Mouse (Mus musculus) hindbrain, embryonic 11.5 days (tissue): Measurements from ENCODE around the gene Zscan29. TPM values are rescaled to one million over a fixed set of nuclear protein-coding genes. Genes with fewer than 3 reads are reported as not detected.

Source experiments
- ATAC-seq: fragments of 200-750 bp; cut with Nextera tagmentation; 2 replicates; pipeline ENCODE4 v1.8.0; 2017; ENCODE audit warnings: mild to moderate bottlenecking, moderate TSS enrichment, moderate library complexity; ENCODE audit not compliant: low FRiP score
- DNase-seq: peaks from one replicate; pipeline ENCODE4 v3.0.0-alpha.2; 2015; ENCODE audit warnings: low spot score
- H3K27ac ChIP-seq: fragments of 300-500 bp; sonication (generic); 2 replicates; pipeline ENCODE4 v1.5.1; 2014; ENCODE audit warnings: mild to moderate bottlenecking, low read depth, low read length
- H3K27me3 ChIP-seq: fragments of 300-500 bp; sonication (generic); 2 replicates; pipeline ENCODE4 v1.6.1; 2014; ENCODE audit warnings: mild to moderate bottlenecking, low read length, moderate library complexity, mixed read lengths; ENCODE audit not compliant: control insufficient read depth, insufficient read depth
- H3K36me3 ChIP-seq: fragments of 300-500 bp; sonication (generic); 2 replicates; pipeline ENCODE4 v1.6.1; 2014; ENCODE audit warnings: mild to moderate bottlenecking, low read length, moderate library complexity, mixed read lengths; ENCODE audit not compliant: control insufficient read depth, insufficient read depth
- H3K4me1 ChIP-seq: fragments of 300-500 bp; sonication (generic); replicated peaks from 2 replicates; pipeline ENCODE4 v1.6.1; 2014; ENCODE audit warnings: low read length, mixed read lengths; ENCODE audit not compliant: control insufficient read depth, insufficient read depth
- H3K4me2 ChIP-seq: fragments of 300-500 bp; sonication (generic); replicated peaks from 2 replicates; pipeline ENCODE4 v1.6.1; 2014; ENCODE audit warnings: mild to moderate bottlenecking, low read depth, low read length
- H3K4me3 ChIP-seq: fragments of 300-500 bp; sonication (generic); 2 replicates; pipeline ENCODE4 v1.5.1; 2014; ENCODE audit warnings: low read depth, low read length
- H3K9ac ChIP-seq: fragments of 300-500 bp; sonication (generic); 2 replicates; pipeline ENCODE4 v1.6.1; 2014; ENCODE audit warnings: low read depth, low read length
- H3K9me3 ChIP-seq: fragments of 300-500 bp; sonication (generic); 2 replicates; pipeline ENCODE4 v1.6.1; 2016; ENCODE audit warnings: low read length; ENCODE audit not compliant: control insufficient read depth
- WGBS: fragments of 180-500 bp; shearing (Covaris S2); extraction: QIAGEN DNeasy Blood & Tissue Kit; methylation state at CpG from one replicate; pipeline ENCODE4 v1.1.7; 2014; 5-methylcytosine and 5-hydroxymethylcytosine counted together
- polyA plus RNA-seq: library from polyadenylated mRNA; unstranded; fragments of >200 nt; fragmentation: Nextera tagmentation; extraction: Ambion mirVana; gene quantifications from 2 replicates; pipeline ENCODE4 v1.2.1, GENCODE M21; 2014

Gene Zscan29
- polyA plus RNA-seq, 1 experiment from 2014 or later, result 12.3 TPM

DNA sequence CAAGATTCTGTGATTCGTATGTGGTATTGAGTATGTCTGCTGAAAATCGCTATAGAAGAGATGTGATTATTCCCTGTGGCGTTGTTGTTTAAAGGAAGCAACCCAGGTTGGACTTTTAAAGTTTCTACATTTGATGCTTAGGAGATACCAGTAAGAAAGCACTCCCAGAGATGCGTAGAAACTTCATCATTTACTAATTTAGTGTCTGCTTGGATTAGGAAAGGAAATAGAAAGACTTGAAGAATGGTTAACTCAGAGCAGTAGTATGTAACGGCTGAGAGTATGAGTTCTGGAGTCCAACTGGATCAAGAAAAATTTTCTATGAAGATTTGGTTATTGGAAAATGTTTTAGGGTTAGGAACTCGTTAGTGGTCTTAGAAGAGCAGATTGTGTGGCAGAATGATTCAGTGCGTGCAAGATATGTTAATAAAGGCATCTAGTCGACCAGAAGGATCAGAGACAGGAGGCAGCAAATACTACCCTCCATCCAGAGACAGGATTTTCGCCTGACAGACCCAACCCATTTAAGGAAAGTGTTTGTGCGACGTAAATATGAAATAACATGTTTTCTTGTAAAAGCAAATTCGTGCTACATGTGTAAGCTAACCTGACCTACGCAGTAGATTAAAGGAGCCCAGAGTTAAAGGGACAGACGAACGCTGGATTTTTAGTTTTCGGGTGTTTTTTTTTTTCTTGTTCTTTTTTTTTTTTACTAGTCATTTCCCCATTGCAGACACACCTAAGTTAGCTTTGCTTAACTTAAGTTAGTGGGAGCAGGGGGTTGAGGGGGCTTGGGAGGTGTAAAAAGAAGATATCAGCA, 29.5 kb downstream of the Zscan29 start:
- WGBS, result 79% methylated on average over 16 of the region's 16 CpGs
- Histone ChIP-seq H3K4me2 (peak overlapping the region; percentile 62), H3K4me3 (peak overlapping the region; percentile 60), H3K27me3 (no peaks in the 10 kb centered on the region), H3K36me3 (0 out of 2 replicates have a peak, but pooled peaks cover 5% of the 10 kb centered on the region), H3K27ac (no peak overlapping the region), H3K9ac (peak overlapping the region; percentile 83), H3K9me3 (no peaks in the 10 kb centered on the region), H3K4me1 (peaks cover 5% of the 10 kb centered on the region; the same call in 1 of the 2 replicates)
- ATAC-seq (no peak), DNase-seq (no peak)

DNA sequence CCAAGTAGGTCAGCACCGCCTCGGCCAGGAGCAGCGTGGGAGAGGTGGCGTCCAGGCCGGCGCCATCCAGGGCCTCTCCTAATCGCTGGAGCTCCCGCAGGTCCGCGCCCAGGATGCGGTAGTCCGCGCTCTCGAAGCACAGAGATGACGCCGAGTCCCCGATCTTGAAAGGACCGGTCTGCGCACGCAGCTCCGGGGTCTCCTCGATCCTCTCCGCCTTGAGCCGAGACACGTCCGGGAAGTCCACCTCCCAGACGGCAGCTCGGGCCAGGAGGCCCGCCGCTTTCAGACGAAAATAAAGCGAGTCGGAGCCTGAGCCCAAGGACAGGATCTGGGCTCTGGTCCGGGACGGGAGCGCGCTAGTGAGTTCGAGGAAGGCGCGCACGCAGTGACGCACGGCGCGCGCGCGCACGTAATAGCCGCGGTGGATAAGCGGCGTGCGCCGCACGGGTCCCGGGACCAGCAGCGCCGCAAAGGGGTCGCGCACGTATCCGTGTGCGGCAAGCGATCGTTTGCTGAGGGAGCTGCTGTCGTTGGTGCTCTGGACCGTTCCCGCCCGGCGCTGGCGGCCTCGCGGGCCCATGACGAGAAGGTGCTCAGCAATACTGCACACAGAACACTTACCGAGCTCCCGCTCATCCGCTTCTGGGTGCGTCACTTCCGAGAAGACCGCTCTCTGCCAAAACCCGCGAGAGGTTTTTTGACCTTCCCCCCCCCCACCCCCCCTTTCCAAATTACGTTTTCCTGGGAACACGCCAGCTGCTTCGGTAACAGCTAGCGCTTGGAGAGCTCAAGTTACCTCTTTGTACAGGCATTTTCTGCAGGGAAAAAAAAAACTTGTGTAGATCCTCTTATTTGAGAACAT, 30.7 kb downstream of the Zscan29 start, which contains the start of the genes Adal and Lcmt2:
Gene Adal, plus strand, starts transcription at position 411 of the 865 bp plus-strand sequence.
Gene Lcmt2, minus strand, starts transcription at position 636 of the 865 bp plus-strand sequence.
- WGBS, result under 1% methylated on average over 70 of the region's 87 CpGs
- Histone ChIP-seq H3K4me2 (peak within 1 kb of the TSS; percentile 62), H3K27ac (peak within 1 kb of the TSS; percentile 95), H3K4me3 (peak within 1 kb of the TSS; percentile 60), H3K4me1 (peaks cover 5% of the 10 kb centered on the region; the same call in 1 of the 2 replicates), H3K9me3 (no peaks in the 10 kb centered on the region), H3K9ac (peak within 1 kb of the TSS; percentile 83), H3K36me3 (0 out of 2 replicates have a peak, but pooled peaks cover 5% of the 10 kb centered on the region), H3K27me3 (no peaks in the 10 kb centered on the region)
- DNase-seq (peak; percentile 95), ATAC-seq (peak; percentile 96)

DNA sequence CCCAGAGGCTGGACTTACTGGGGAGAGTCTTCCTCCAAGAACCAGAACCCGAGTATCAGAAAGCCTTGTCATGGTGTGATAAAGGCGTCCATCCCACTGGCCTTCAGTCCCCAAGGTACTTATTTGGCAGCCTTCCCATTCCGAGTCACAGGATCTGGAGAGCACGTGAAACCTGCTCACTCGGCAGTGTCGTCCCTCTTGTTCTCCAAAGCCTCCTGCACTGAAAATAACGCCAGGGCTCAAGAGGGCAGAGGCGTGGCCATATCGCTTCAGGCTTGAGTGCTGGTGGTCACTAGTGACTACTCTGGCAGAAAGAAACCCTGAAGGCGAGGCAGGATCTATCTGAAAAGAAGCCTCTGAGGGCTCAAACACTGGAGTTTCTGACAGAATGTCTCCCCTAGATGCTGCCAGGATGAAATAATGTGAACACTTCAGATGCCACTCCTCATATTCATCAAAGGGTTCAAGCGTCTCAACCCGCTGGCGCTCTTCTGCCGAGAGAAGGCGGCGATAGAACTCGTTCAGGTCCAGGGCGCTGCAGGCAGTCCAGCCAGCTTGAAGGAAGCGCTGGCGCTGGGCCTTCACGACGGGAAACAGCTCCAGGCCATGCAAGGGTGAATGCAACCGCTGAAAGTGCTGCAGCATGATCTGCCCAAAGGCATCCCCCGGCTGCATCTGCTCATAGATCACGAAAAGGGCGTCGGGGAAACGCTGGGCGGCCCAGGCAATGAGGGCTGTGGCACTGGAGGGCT, 31.5 kb downstream of the Zscan29 start:
- Histone ChIP-seq H3K9ac (peak overlapping the region; percentile 83), H3K4me1 (peaks cover 5% of the 10 kb centered on the region; the same call in 1 of the 2 replicates), H3K9me3 (no peaks in the 10 kb centered on the region), H3K27me3 (no peaks in the 10 kb centered on the region), H3K4me3 (peak overlapping the region; percentile 60), H3K4me2 (peak overlapping the region; percentile 62), H3K36me3 (0 out of 2 replicates have a peak, but pooled peaks cover 5% of the 10 kb centered on the region), H3K27ac (peak overlapping the region; percentile 95)
- ATAC-seq (peak; percentile 17), DNase-seq (no peak)
- 58% methylated on average over 29 of the region's 29 CpGs for WGBS

DNA sequence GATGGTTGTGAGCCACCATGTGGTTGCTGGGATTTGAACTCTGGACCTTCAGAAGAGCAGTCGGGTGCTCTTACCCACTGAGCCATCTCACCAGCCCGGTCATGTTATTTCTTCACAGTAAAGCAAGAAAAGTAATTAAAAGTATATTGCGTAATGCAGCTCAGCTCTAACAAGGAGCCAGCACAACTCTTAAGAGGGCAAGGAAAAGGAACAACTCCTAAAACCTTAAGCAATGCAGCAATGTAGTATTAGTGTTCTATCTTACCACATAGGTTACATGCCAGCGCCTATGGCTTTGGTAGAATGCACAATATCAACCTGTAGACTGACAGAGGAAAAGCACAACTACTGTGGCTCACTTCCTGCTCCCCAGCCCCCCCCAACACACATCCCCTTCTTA, 33.6 kb downstream of the Zscan29 start:
- Histone ChIP-seq H3K9me3 (no peaks in the 10 kb centered on the region), H3K36me3 (0 out of 2 replicates have a peak, but pooled peaks cover 5% of the 10 kb centered on the region), H3K4me3 (no peak overlapping the region), H3K4me2 (no peak overlapping the region), H3K27ac (no peak overlapping the region), H3K4me1 (peaks cover 5% of the 10 kb centered on the region; the same call in 1 of the 2 replicates), H3K9ac (no peak overlapping the region), H3K27me3 (no peaks in the 10 kb centered on the region)
- DNase-seq (no peak), ATAC-seq (no peak)
- 93% methylated on average over 4 of the region's 4 CpGs for WGBS

- H3K27ac ChIP-seq, result no peak overlapping the region
- ATAC-seq, result no peak
- no peaks in the 10 kb centered on the region for H3K27me3 ChIP-seq
- H3K4me2 ChIP-seq, result no peak overlapping the region
- no peaks in the 10 kb centered on the region for H3K9me3 ChIP-seq
- DNase-seq, result no peak
- 74% methylated on average over 1 of the region's 1 CpGs for WGBS
- no peaks in the 10 kb centered on the region for H3K36me3 ChIP-seq
- no peaks in the 10 kb centered on the region for H3K4me1 ChIP-seq
- no peak overlapping the region for H3K4me3 ChIP-seq
- no peak overlapping the region for H3K9ac ChIP-seq
Measured at GRCm38 (mm10) chr2:121132822-121133221, 38.1 kb downstream of the Zscan29 start.

GRCm38 (mm10) chr2:121128865-121129620, 41.9 kb downstream of the Zscan29 start:
- no peaks in the 10 kb centered on the region for H3K4me1 ChIP-seq
- H3K4me3 ChIP-seq, result no peak overlapping the region
- H3K4me2 ChIP-seq, result no peak overlapping the region
- 76% methylated on average over 9 of the region's 9 CpGs for WGBS
- H3K9ac ChIP-seq, result no peak overlapping the region
- no peaks in the 10 kb centered on the region for H3K36me3 ChIP-seq
- DNase-seq (no peak), ATAC-seq (no peak)
- no peaks in the 10 kb centered on the region for H3K9me3 ChIP-seq
- no peak overlapping the region for H3K27ac ChIP-seq
- no peaks in the 10 kb centered on the region for H3K27me3 ChIP-seq

- WGBS, result 84% methylated on average over 1 of the region's 1 CpGs
- ATAC-seq, result no peak
- H3K27ac ChIP-seq, result no peak overlapping the region
- H3K9me3 ChIP-seq, result no peaks in the 10 kb centered on the region
- H3K4me1 ChIP-seq, result no peaks in the 10 kb centered on the region
- no peaks in the 10 kb centered on the region for H3K36me3 ChIP-seq
- no peaks in the 10 kb centered on the region for H3K27me3 ChIP-seq
- DNase-seq, result no peak
- H3K4me3 ChIP-seq, result no peak overlapping the region
- no peak overlapping the region for H3K9ac ChIP-seq
- no peak overlapping the region for H3K4me2 ChIP-seq
Measured at GRCm38 (mm10) chr2:121127536-121127935, 43.4 kb downstream of the Zscan29 start.
